Mouse (Mus musculus) gastrocnemius, postnatal 14 days (tissue): ENCODE data around the gene Bco1. TPM values are rescaled to one million over a fixed set of nuclear protein-coding genes. Genes with fewer than 3 reads are reported as not detected.

ENCODE experiments used
- DNase-seq: peaks from one replicate; pipeline ENCODE4 v3.0.0; 2021; ENCODE audit warnings: mixed read lengths
- intact Hi-C: fragments of 180-260 bp; cut with DNase I; formaldehyde crosslinking; loops from one replicate; pipeline ENCODE4 v1.15.1; 2025; ENCODE audit warnings: low total_unique reads
- long read RNA-seq, 2 experiments: library from polyadenylated mRNA; stranded (forward); transcript quantifications; one replicate each; pipeline ENCODE4 v2.0.0; 2021
- total RNA-seq, 2 experiments: library from RNA; stranded (reverse); gene quantifications; 2 replicates each; pipeline ENCODE4 v1.2.3; 2021

The Bco1 gene
- under 1 TPM in 1 of 2 experiments, not detected in 1; 0.13 TPM for total RNA-seq
- long read RNA-seq, experiment 1, partial matches to known transcripts, result 0 of 1 reads
- long read RNA-seq, experiment 1, other reads (novel, unspliced or antisense), result 1 of 1 reads
- long read RNA-seq, experiment 2, partial matches to known transcripts, result 0 of 1 reads
- long read RNA-seq, experiment 2, other reads (novel, unspliced or antisense), result 1 of 1 reads

GRCm38 (mm10) chr8:117095647-117096046 lies at the start of gene Bco1:
Gene Bco1 (plus strand): TSS chr8:117095854.
- intact Hi-C loops, result no loop called here
- DNase-seq, result no peak

- no peak for DNase-seq
- intact Hi-C loops, result no loop called here
Observed at GRCm38 (mm10) chr8:117049444-117049843, 46.2 kb upstream of the Bco1 start.

GRCm38 (mm10) chr8:117050763-117051162 lies 44.9 kb upstream of the Bco1 start:
- intact Hi-C loops, result no loop called here
- DNase-seq, result no peak

GRCm38 (mm10) chr8:117051316-117051715 lies 44.3 kb upstream of the Bco1 start:
- no peak for DNase-seq
- intact Hi-C loops, result no loop called here

GRCm38 (mm10) chr8:117053135-117054079 lies 42.2 kb upstream of the Bco1 start:
- intact Hi-C loops, result no loop called here
- no peak for DNase-seq

GRCm38 (mm10) chr8:117054146-117054545 lies 41.5 kb upstream of the Bco1 start:
- intact Hi-C loops, result no loop called here
- DNase-seq, result no peak

GRCm38 (mm10) chr8:117055097-117055496 lies 40.6 kb upstream of the Bco1 start:
- no peak for DNase-seq
- intact Hi-C loops, result no loop called here

GRCm38 (mm10) chr8:117059021-117059420 lies 36.6 kb upstream of the Bco1 start:
- no peak for DNase-seq
- intact Hi-C loops, result no loop called here

GRCm38 (mm10) chr8:117060306-117060705 lies 35.3 kb upstream of the Bco1 start:
- intact Hi-C loops, result no loop called here

GRCm38 (mm10) chr8:117061180-117061880 lies 34.3 kb upstream of the Bco1 start:
- intact Hi-C loops, result no loop called here
- DNase-seq, result no peak

More at GRCm38 (mm10) chr8:117060306-117060705, 35.3 kb upstream of the Bco1 start:
- DNase-seq, result no peak

GRCm38 (mm10) chr8:117066955-117067354 lies 28.7 kb upstream of the Bco1 start:
- intact Hi-C loops, result no loop called here
- DNase-seq, result no peak

GRCm38 (mm10) chr8:117067396-117067795 lies 28.3 kb upstream of the Bco1 start:
- no peak for DNase-seq
- intact Hi-C loops, result no loop called here

- DNase-seq, result no peak
- intact Hi-C loops, result no loop called here
Observed at GRCm38 (mm10) chr8:117068294-117068693, 27.4 kb upstream of the Bco1 start.

GRCm38 (mm10) chr8:117069708-117070107 lies 25.9 kb upstream of the Bco1 start:
- no peak for DNase-seq
- intact Hi-C loops, result no loop called here

- DNase-seq, result no peak
- intact Hi-C loops, result no loop called here
Observed at GRCm38 (mm10) chr8:117074350-117075182, 21.1 kb upstream of the Bco1 start.

GRCm38 (mm10) chr8:117078367-117078926 lies 17.2 kb upstream of the Bco1 start:
- DNase-seq, result no peak
- intact Hi-C loops, result no loop called here

- intact Hi-C loops, result no loop called here
- no peak for DNase-seq
Observed at GRCm38 (mm10) chr8:117079652-117080051, 16.0 kb upstream of the Bco1 start.

GRCm38 (mm10) chr8:117082399-117082872 lies 13.2 kb upstream of the Bco1 start, which contains the start of gene Pkd1l2:
Gene Pkd1l2 (minus strand): TSS chr8:117082449.
- intact Hi-C loops, result no loop called here
- DNase-seq, result no peak
